ENCODE assay signal across 1 mouse cellular context in genomic region chrX:13658616-13659140, GRCm38 (mm10).
TF ChIP-seq lines count a peak whose summit lies in the region.

No protein-coding gene starts in this region.

TF ChIP-seq in CH12.LX, 34 proteins besides CTCF, POLR2A, EP300 and RAD21 (continued from another document):
- TF ChIP-seq CHD1 (IDR thresholded peaks at IDR 0.05; ENCODE audit: low read depth, low read length) (no peak), RCOR1 (conservative IDR thresholded peaks at IDR 0.05; ENCODE audit: low read depth, low read length) (no peak), ZKSCAN1 (IDR thresholded peaks at IDR 0.05; ENCODE audit: borderline replicate concordance, low read depth, low read length) (no peak)
